Mouse (Mus musculus) CH12F3 (cell line): ENCODE results near the gene Hist2h2ac.
"Not testable (repeated sequence)": the region's sequence is repeated elsewhere in the genome, so short reads cannot be mapped to it uniquely, and the experiment has no call there.

Experiments used
- in situ Hi-C: fragments of 300-500 bp; cut with MboI; formaldehyde crosslinking; loops from 2 replicates; pipeline ENCODE4 v1.14.3; 2020; ENCODE audit warnings: low sequenced_read_pairs

Hist2h2ac gene

DNA sequence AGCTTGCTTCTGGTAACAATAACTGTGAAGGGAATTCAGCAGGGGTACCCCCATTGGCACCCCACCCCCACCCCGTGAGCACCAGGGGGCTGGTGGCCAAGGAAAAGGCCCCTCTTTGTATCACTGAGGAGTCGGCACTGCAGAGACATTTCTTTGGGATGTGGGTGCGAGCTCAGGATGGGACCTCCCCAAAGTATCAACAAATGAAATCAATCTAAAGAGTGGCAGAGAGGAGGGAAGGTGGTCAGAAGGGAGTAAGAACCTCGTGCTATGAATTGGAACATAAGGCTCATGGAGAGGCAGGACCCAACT lies 28.3 kb upstream of the Hist2h2ac start:
- in situ Hi-C loops = no loop called here

DNA sequence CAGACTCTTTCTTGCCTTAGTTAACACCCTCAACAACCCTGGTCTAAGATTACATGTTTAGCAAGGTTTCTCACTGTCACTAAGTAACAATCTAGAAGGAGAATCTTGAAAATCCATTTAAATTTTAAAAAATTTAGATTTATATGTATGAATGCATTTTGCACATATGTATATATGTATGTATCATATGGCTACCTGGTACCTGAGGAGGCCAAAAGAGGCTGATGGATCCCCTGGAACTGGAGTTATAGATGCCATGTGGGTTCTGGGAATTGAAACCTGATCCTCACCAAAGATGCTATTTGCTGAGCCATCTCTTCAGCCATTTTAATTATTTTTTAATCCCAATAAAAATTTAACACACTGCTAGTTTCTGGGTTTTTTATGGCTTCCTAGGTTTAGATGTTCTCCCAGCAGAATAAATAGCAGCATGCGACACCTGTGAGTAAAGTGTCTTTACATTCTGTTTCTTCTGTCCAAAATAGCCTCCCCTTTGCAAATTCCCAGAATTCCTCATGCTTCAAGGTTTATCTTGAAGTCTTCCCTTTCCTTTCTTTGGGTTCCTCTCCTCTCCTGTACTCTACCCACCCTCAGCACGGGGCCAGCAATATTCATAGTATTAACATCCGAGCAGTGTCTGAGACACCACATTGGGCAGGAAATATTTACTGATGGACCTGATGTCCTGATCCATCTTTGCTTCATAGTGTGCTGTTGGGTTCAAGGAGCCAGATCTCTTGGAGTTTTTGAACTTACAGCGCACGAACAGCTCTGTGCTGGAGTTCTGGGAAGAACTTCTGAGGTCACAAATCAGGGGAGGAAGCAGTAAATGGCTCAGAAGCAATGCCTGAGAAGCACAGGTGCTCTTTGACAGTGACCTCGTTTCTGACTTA lies 27.7 kb upstream of the Hist2h2ac start:
- in situ Hi-C loops = no loop called here

DNA sequence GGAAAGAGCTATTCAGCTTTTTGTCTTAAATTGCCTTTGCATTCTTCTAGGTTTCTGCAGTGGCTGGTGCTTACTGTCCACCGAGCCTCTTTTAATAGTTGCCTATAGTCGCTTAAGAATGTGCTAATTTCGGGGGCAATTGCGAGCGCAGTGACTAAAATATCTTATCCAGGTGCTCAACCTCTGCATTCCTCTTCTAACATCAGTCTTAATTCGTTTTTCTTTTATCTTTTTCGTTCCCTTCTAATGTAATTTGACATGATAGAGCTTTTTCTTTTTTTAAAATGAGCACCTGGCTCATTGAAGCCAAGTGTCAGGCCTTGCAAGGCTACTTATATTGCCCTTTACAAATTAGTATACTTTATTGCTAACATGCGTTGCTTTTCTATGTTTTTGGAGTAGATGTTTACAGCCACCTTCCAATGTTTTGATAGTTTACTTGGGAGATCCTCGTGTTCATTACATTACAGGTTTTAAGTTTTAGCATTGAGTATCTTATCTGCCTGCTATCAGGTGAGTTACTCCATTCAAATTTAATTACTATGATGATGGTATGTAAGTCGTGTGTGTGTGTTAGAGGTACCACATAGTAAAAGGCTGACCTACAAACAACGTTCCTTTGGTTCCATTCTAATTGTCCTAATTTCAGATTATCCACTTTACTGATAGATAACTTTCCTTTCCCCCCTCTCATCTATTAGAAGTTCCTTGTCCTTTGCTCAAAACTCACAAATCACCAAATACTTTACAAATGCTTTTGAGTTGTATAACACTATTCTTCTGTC lies 26.9 kb upstream of the Hist2h2ac start:
- in situ Hi-C loops = no loop called here

DNA sequence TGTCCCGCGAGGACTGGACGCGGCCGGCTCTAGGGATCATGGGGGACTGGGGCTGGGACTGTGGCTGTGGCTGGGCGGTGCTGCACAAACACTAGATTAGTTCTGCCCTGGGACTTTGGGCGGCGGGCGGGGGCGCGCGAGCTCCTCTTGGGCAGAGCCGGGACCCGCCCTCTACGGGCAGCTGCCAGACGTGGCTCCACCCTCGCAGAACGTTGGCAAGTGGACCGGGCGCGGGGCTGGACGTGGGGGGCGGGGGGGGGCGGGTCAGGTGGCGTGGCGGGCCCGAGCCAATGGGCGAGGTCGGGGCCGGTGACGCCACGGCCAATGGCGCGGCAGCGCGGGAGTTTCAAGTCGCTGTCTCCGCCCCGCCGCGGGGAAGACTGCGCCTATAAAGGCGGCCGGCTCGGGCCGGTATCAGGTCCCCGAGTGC lies 25.8 kb upstream of the Hist2h2ac start, which contains the start of gene Hist2h3c1:
TSS of gene Hist2h3c1 (plus strand) at position 259 of the 430 bp plus-strand sequence.
- in situ Hi-C loops = not testable (repeated sequence)

DNA sequence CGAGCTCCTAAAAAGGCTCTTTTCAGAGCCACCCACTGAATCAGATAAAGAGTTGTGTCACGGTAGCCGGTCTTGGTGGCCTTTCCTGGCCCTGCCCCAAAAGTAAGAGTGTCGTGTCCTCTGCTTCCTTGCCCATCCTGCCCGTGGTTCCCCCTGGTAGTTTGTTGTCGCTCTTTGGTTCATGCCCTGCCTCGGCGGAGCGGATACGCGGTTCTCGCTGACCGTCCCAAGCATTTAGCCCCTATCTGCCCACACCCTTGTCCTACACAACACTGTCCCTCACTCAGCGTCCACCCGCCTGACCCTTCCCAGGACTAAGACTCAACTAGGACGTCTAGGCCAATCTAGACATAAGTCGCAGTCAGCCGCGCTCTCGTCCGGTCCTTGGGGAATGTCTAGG lies 25.3 kb upstream of the Hist2h2ac start:
- in situ Hi-C loops = not testable (repeated sequence)

DNA sequence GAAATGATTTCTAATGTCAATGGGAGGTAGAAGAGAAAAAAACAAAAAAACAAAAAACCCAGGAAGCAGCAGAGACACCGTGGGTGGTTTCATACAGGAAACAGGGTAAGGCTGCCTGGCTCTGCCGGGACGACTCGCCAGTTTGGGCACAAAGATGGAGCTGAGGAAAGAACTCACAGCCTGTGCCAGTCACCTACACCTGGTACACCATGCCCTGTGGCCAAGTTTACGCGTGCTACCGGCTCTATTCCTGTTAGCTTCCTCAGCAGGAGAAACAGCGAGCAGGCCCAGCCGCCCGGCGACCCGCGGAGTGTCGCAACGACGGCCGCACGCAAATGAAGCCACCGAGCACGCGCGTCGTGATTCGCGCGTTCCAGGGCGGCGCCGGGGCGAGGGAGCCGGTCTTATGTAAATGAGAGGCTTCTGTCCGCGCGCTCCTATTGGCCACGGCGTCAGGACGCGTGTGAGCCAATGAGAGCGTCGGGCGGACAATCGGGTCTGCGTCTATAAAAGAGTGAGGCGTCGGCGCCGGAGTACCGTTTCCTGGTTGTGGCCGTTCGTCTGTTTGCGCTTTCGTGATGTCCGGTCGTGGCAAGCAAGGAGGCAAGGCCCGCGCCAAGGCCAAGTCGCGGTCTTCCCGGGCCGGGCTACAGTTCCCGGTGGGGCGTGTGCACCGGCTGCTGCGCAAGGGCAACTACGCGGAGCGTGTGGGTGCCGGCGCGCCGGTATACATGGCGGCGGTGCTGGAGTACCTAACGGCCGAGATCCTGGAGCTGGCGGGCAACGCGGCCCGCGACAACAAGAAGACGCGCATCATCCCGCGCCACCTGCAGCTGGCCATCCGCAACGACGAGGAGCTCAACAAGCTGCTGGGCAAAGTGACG lies 24.6 kb upstream of the Hist2h2ac start, which contains the start of gene Hist2h2aa1:
TSS of gene Hist2h2aa1 (plus strand) at position 495 of the 884 bp plus-strand sequence.
- in situ Hi-C loops = not testable (repeated sequence)

DNA sequence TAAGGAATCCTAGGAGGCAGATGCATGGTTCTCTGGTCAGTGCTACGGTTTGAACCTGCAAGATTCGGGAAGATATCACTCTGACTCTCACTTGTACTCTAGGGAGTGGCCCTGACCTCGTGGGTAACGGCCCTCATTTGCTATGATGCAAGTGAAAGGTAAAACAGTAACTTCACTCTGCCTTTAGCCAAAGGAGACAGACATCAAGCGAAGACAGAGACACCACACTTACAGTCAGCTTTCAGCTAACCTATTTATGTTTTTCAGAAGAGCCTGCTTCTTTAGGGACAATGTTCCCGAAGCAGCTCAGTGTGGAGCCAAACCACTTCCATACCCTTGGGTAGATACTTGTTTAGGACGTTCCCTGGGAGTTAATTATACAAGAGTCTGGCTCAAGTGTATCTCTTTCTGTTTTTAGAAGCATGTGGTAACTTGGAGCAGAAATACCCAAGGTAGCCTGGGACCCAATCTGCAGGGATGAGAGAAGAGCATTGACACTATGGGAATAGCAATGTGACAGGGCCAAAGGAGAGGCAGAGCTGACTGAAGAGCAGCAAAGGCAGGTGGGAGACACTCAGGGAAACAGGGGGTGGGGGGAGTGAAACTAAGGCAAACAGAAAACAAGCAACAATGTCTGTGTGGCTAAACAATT lies 23.4 kb upstream of the Hist2h2ac start:
- in situ Hi-C loops = no loop called here

DNA sequence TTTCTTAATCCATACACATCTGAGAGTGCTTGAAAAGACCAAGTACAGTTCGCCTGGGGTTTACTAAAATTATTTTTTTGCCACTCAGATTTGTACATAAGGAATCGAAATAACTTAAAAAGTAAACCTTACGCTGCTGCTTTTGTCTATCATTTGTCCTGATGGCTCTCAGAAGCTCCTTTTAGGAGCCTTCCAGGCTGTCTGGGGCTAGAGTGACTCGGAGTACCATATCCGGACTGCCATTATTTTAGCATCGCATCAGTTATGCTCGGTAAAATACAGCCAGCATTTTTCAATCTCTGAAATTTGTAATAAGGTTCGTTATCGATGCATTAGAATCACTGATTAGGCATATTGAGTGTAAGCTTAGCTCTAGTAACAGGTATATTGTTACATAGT lies 20.1 kb upstream of the Hist2h2ac start:
- in situ Hi-C loops = no loop called here

DNA sequence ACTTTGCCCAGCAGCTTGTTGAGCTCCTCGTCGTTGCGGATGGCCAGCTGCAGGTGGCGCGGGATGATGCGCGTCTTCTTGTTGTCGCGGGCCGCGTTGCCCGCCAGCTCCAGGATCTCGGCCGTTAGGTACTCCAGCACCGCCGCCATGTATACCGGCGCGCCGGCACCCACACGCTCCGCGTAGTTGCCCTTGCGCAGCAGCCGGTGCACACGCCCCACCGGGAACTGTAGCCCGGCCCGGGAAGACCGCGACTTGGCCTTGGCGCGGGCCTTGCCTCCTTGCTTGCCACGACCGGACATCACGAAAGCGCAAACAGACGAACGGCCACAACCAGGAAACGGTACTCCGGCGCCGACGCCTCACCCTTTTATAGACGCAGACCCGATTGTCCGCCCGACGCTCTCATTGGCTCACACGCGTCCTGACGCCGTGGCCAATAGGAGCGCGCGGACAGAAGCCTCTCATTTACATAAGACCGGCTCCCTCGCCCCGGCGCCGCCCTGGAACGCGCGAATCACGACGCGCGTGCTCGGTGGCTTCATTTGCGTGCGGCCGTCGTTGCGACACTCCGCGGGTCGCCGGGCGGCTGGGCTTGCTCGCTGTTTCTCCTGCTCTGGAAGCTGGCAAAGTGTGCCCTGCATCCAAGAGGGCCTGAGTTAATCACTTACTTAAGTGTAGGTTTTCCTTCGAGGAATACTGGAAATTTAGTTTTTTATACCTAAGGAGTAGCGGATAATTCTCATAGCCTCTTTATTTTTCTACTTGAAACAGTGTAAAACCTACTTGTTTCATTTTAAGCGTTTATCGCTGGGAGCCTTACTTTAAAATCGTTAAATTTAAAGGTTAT lies 19.5 kb upstream of the Hist2h2ac start, which contains the start of gene Hist2h2aa2:
TSS of gene Hist2h2aa2 (minus strand) at position 328 of the 850 bp plus-strand sequence.
- in situ Hi-C loops = not testable (repeated sequence)

DNA sequence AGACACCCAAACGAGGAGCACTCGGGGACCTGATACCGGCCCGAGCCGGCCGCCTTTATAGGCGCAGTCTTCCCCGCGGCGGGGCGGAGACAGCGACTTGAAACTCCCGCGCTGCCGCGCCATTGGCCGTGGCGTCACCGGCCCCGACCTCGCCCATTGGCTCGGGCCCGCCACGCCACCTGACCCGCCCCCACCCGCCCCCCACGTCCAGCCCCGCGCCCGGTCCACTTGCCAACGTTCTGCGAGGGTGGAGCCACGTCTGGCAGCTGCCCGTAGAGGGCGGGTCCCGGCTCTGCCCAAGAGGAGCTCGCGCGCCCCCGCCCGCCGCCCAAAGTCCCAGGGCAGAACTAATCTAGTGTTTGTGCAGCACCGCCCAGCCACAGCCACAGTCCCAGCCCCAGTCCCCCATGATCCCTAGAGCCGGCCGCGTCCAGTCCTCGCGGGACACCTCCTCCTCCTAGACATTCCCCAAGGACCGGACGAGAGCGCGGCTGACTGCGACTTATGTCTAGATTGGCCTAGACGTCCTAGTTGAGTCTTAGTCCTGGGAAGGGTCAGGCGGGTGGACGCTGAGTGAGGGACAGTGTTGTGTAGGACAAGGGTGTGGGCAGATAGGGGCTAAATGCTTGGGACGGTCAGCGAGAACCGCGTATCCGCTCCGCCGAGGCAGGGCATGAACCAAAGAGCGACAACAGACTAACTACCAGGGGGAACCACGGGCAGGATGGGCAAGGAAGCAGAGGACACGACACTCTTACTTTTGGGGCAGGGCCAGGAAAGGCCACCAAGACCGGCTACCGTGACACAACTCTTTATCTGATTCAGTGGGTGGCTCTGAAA lies 18.5 kb upstream of the Hist2h2ac start, which contains the start of gene Hist2h3c2:
TSS of gene Hist2h3c2 (minus strand) at position 174 of the 840 bp plus-strand sequence.
- in situ Hi-C loops = not testable (repeated sequence)

DNA sequence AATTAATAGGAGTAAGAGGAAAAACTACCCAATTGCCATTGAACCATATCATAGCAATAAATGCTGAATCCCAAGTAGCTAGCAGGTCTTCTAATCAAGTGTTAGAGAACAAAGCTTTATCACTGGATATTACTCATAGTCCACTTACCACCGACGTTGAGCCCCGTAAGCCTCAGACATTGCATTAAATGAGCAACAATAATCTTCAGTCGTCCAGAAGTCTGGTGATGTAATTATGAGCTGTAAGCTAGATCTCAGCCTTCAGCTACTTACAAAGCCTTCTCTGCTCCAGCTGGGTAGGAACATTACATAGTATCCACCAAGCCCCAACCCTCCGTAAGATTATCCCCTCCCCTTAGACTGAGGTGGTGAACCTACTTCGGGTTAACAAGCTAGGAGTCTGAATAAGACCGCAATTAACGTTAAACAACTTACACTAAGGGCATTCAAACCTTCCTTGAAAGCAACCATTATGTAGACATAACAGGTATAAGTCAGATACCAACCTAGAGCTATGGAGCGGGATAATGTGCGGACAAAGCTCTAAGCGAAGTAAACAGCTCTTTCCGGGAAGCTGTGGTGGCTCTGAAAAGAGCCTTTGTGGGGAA lies 17.3 kb upstream of the Hist2h2ac start:
- in situ Hi-C loops = no loop called here

DNA sequence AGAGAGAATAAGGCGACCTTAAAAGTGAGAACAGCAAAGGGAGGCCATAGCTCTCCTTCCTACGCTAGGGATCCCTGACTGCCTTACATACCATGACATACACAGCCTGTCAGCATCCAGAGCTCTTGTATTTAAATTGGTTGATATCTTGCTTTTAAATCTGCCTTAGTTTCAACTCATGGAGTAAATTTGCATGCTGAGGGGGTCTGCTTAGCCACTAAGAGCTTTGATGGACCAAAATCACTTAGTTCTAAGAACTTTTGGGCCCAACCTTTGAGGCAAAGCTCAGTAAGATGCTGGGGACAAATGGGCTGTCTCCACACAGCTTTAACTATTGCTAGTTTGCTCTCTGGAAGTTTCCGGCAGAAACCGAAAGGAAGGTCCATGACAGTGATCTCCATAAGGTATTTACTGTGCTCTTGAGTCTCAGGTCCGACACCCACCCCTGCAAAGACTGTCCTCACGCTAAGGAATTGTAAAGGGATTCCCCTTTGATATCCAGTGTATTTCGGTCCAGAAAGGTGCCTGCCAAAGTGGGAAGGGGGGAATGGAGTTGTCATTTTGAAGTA lies 16.7 kb upstream of the Hist2h2ac start:
- in situ Hi-C loops = no loop called here

DNA sequence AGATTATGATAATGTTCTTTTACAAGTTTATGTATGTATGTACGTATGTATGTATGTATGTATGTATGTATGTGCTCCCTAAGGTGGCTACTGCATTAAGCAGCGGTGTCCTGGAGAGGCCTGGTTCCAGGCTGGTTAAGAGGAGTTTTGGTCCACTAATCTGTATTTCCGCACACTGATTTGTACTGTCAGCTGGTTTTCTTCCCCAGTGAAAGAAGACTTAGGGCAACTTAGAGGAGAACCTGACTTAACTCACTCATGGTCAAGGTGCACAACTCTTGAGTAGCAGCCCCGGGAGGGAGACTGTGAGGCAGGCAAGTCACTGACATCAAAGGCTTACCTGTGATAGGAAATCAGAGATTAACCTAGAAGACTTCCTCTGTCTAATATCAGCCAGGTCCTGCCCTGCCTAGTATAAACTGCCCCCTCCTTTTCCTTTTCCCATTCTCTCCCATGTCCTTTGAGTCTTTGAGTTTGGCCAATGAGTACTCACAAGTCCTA lies 16.2 kb upstream of the Hist2h2ac start:
- in situ Hi-C loops = no loop called here

DNA sequence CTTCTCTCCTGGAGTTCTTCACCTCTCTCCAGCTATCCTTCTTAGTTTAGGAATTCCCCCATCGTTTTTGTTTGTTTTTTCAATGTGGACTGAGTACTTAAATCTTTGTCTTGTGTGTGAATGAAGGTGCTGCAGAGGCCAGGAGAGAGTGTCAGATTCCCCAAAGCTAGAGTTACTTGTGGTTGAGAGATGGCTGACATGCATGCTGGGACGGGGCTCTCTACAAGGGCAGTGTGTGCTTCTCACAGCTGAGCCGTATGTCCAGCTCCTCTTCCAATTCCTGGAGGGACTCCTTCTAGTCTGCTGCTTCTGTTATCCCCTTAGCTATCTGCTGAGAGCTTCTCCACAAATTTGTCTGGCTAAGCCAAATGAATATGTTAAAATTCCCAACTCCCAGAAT lies 15.2 kb upstream of the Hist2h2ac start:
- in situ Hi-C loops = no loop called here

DNA sequence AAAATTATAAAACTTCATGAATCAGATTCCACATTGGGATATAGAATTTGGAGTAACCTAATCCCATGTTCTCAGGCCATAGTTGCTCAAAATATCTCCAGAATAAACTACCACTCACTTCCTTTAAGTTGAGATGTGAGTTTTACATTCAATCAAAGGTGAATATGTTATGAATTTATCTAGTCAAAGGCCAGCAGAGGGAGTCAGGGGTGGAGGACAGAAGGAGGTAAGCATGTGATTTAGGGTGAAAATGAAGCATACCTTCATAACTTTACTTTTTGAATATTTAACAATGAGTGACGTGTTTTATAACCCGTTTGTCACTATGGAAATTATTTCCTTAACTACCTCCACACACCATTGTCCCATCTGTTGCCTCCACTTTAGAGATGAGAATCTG lies 14.2 kb upstream of the Hist2h2ac start:
- in situ Hi-C loops = no loop called here

DNA sequence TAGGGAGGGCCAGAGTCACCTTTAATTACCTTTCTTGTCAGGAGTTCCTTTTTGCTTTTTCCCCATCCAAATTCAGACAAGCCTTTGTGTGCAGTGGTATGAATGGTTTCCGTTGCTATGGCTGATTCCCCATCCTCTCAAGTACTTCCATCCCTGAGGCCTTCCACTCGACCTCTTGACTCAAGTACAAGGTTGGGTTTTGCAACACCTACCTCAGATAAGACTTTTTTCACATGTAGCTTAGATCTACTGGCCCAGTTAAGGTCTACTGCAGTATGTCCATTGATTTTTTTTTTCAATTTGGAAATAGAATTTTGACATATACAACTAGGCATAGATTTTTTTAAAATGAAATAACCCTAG lies 11.1 kb upstream of the Hist2h2ac start:
- in situ Hi-C loops = no loop called here

DNA sequence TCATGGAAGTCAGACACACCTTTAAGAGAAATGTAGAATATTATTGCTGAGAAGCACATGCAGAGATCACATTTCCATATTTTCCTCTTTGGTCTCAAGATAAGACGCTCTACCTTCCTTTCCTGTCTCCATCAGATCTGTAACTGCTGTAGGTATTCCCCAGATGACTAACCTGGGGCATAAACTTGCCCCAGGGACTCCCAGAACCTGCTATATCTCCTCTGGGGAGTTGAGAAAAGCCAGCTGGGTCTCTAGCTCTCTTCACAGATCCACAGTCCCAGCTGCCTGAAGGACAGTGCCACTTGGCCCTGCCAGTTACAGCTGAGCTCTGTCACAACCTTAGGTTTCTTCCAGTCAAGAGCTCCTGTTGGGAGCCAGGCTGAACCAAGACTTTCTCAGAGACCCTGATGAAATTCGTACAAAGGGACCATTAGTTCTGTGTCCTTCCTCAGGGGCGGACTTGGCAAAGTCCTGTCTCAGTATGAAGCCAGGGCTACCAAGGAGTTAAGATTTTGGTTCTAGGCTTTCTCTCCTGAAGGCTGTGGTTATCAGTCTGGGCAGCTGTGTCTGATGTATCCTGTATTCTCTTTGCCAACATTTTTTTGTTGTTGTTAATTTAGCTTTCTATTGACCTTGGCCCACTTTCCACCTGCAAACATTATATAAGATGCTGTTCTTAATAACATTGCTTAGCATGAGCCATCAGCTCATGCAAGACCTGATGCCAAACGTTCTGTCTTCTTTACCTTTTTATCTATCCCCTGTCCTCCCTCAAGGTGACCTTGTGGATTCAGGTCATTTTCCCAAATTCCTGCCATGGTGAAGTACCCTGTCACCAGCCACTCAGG lies 10.5 kb upstream of the Hist2h2ac start:
- in situ Hi-C loops = no loop called here
